Mouse (Mus musculus): Measurements from ENCODE around the gene Mlana. TPM values are rescaled to one million over a fixed set of nuclear protein-coding genes. Genes with fewer than 3 reads are reported as not detected.

Mlana gene
- 1 to 10 TPM in 1 of 2 experiments, under 1 TPM in 1; 0.43 to 1.2 TPM for total RNA-seq (2021)
- long read RNA-seq, experiment 1, result 0 reads
- long read RNA-seq, experiment 2, partial matches to known transcripts, result 1 of 1 reads
- long read RNA-seq, experiment 2, other reads (novel, unspliced or antisense), result 0 of 1 reads

DNA sequence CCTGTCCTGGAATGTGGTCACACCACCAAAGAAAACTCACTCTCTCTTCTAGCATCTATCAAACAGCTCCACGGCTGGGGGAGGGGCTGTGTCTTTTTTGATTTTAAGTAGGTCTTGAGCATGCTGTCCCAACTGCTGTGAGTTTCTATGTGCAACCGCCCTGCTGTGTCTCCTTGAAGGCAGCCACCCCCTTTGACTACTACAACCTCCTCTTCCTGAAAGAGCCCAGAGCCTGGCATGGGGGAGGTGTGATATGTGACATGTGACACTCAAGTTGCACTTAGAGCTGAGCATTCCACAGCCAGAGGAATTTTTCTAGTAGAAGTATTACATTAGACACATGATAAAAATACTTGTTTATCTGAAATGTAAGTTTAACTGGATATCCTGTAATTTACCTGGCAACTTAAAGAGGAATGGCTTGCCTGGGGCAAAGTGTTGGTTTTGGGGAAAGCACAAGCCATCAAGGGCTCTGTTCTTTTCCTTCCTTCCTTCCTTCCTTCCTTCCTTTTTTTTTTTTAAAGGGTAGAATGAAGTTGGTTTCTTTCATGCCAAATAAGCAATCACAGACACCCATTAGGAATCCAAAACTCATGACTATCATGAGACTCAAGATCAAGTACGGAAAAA lies at the start of gene Mlana:
TSS of gene Mlana (plus strand) at position 580 of the 630 bp plus-strand sequence.
- no peak for DNase-seq (ENCODE audit: low spot score in 2 of 2)

- DNase-seq (ENCODE audit: low spot score in 2 of 2), result no peak
These were observed 49.1 kb upstream of the Mlana start for GRCm38 (mm10) chr19:29648550-29648914.

DNA sequence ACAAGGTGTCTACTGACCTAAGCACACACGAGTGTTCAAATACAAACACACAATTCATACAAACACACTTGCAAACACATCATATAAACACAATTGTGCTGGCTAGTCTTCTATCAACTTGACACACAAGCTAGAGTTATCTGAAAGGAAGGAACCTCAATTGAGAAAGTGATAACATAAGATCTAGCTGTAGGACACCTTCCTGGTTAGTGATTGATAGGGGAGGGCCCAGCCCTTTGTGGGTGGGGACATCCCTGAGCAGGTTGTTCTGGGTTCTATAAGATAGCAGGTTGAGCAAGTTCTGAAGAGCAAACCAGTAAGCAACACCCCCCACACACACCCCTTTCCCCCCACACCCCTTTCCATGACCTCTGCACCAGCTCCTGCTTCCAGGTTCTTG lies 47.9 kb upstream of the Mlana start:
- DNase-seq (ENCODE audit: low spot score in 2 of 2), result no peak

- DNase-seq (ENCODE audit: low spot score in 2 of 2), result no peak
These were observed 43.8 kb upstream of the Mlana start for GRCm38 (mm10) chr19:29653768-29654265.

GRCm38 (mm10) chr19:29655148-29655547 lies 42.5 kb upstream of the Mlana start:
- DNase-seq (ENCODE audit: low spot score in 2 of 2), result no peak

DNA sequence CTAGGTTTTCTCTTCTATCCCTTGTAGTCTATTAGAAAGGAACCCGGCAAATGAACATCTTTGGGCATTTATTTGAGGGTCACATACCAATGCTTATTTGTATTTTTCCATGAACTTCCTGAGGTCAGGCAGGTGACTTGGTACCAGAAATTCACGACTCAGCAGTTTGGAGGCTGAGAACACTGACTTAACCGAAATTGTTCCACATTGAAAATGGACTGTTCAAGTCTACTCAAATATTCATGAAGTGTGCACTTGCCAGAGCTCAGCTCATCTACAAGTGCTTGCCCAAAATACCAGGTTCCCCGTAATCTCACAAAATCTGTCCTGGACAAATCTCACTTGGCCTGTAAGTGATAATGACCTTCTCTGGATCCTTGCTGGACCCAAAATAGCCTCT lies 41.6 kb upstream of the Mlana start:
- no peak for DNase-seq (ENCODE audit: low spot score in 2 of 2)

DNA sequence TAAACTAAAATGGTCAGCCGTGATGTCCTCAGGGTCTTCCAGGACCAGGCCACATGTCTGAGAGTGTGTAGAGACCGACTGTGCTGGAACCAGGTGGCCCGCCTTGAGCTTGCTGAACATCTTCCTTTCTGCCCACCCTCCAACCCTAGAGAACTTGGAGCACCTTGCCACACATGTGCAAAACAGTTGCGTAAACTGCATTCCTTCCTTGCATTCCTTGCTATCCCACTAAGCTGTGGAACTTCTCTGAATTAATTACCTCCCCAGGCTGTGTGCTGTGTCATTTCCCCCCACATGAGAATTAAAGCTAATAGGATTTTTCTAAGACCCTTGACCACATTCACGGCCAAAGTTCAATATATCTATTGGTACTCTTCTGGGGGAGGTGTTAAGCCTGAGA lies 41.0 kb upstream of the Mlana start:
- DNase-seq (ENCODE audit: low spot score in 2 of 2), result no peak

DNA sequence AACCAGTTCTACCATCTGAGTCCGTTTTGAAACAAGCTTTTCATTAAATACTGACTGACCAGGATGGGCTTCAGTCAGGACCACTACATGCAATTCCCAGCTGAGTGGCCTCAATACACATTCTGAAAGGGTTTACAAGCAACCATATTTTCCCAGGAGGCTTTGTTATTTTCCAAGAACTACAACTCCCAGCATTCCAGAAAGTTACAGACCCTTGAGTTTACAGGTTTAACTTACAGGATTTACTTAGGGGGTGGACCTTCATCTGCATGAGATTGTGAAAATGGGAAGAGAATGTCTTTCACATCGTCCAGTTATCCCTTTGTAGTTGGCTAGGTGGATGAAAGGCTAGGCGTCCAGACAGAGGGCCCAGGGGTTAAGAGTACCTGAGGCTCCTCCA lies 40.6 kb upstream of the Mlana start:
- DNase-seq (ENCODE audit: low spot score in 2 of 2), result no peak

GRCm38 (mm10) chr19:29657558-29657957 lies 40.1 kb upstream of the Mlana start:
- DNase-seq (ENCODE audit: low spot score in 2 of 2), result no peak

DNA sequence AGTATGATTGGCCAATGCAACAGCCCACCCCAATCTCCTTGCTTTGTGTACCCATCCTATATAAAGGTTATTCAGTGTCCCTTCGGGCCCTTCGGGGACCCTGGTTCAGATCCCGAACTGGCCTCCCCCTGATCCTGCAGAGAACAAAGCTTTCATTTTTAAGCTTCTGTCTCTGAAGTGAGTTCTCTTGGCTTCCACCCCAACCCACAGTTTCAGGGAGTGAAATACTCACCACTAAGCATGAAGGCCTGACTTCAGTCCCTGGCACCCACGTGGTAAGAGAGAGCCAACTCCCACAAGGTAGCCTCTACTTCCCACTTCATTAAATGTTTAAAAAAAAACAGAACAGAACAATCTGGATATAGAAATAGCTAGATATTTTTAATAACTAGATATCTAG lies 38.8 kb upstream of the Mlana start:
- DNase-seq (ENCODE audit: low spot score in 2 of 2), result no peak

- no peak for DNase-seq (ENCODE audit: low spot score in 2 of 2)
These were observed 37.9 kb upstream of the Mlana start for GRCm38 (mm10) chr19:29659705-29660104.

DNA sequence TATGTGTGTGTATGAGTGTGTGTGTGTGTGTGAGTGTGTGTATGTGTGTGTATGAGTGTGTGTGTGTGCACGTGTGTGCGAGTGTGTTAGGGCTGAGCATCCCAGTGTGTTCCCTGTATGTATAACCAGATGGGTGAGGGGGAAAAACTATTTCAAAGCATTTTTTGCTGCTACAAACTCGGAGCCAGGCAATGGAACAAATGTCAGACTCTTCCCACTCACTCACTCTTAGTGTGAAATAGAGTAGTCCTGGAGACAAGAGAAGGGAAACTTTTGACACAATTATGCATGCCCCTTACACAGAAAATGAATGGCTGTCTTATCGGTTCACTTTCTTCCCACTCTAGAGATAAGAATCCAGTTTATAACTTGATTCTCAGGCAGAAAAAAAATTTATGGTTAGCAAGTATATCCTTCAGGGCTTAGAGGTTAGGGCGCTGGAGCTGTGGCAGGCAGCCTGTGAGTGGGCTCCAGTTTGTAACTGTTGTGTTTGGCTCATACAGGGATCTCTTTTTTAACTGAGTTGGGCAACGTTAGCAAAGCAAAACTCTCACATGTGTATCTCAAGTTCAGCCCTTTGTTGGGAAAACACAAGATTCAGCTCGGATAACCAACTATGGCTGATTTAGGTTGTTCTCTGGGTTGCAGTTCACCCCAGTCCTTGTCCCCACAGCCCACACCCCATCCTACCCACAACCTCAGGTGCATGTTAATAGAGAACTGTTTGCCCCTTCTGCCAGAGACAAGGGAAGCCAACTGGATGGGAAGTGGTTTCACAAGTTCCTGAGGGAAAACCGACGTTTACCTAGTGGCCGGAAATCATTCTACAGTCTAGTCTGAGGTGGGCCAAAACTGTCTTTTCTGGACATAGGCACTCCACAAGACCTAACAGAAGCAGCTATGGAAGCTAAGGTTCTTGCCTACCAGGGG lies 36.5 kb upstream of the Mlana start:
- DNase-seq (ENCODE audit: low spot score in 2 of 2), result peak; percentile 26 to 54

DNA sequence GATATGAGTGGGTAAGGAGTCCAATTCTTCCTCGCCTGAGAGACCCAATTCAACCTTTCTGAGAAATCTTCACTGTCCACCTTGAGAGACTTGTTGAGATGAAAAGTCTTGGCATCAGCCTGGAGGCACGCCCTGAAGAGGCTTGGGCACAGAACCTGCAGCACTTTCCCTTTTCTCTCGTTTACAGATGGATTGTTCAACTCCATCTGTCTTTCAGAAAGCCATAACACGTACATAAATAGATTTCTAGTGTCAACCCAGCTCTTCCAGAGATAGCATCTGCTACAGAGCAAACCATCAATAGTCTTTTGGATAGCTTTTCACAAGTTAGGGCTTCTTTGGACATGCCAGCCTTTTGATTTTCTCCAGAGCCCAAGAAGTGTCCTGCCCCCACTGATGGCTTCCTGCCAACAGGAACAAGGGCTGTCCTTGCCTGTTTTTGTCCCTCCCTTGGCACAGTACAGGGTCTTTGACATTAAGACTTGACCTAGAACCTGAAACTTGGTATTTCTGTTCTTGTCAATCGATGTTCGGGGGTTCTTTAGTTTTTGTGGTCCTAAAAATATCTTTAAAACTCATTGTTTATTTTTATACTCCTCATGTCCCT lies 35.5 kb upstream of the Mlana start:
- DNase-seq (ENCODE audit: low spot score in 2 of 2), result peak; percentile 29 to 53

- no peak for DNase-seq (ENCODE audit: low spot score in 2 of 2)
These were observed 33.8 kb upstream of the Mlana start for GRCm38 (mm10) chr19:29663780-29664179.

DNA sequence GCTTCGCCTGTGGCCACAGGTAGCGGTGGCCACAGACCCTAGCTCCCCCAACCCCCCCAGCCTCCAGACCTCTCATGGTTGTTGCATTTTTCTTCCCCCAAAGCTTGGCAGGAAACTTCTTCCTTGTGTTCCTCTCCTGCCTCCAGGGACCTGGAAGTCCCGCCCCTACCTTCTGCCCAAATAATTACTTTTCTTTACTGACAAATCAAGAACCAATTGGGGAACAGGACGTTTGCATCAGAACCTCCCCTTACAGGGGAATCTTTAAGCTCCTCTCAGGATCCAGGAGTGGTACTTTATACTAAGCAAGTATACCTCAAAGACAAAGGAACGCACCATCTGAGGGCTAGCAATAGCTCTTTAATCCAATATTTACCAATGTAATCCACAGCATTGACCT lies 32.7 kb upstream of the Mlana start:
- no peak for DNase-seq (ENCODE audit: low spot score in 2 of 2)

DNA sequence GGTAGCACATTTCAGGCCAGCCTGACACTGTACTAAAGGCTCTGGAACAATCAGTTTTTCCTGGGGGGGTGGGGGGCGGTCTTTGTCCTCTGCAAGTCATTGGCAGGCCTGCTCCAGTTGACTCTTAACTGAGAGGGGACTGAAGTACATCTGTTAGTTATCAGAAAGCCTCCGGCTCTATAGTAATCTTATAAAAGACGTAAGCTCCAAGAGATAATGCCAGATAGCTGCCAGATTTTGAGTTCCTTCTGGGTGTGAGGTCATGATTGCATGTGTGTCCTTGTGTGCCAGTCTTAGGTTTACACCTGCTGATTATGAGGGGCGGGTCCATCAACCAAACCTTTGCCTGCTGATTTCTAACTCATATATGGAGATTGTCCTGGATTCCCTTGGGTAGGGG lies 31.5 kb upstream of the Mlana start:
- no peak for DNase-seq (ENCODE audit: low spot score in 2 of 2)

- DNase-seq (ENCODE audit: low spot score in 2 of 2), result no peak
These were observed 30.5 kb upstream of the Mlana start for GRCm38 (mm10) chr19:29666965-29667594.

DNA sequence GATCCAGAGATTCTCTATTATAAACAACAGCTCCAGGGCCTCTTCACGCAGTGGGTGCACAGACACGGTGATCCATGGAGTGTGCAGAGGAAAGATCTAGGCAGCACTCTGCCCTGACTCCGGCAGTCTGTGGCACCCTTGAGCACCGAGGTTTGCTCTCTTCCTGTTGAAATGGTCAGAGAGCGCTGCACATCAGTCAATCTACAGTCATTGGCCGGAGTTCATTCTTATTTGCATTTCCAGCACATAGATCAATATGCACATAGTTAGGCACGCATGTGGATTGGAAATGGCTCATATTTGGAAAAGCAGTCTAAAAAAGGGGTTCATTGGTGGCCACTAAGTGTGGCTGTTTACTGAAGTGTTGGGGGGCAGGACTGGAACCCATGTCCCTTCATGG lies 29.5 kb upstream of the Mlana start:
- DNase-seq (ENCODE audit: low spot score in 2 of 2), result no peak

- no peak for DNase-seq (ENCODE audit: low spot score in 2 of 2)
These were observed 27.4 kb upstream of the Mlana start for GRCm38 (mm10) chr19:29670247-29670646.

DNA sequence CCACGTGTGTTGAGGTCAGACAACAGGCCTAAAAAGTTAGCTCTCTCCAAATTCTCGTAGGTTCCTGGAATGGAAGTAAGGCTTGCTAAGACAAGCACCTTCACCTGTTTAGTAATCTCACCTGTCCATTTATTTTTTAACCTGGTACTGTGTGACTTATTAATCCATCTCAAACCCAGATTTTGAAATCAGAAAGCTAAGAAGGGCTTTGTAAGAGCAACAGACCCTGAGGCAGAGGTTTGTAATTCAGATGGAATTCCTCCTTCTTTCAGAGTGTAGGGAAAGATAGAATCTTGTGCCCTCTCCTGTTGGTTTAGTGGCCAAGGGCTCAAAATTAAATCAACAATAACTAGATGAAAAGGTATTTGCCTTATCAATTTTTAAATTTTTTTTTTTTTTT lies 26.5 kb upstream of the Mlana start:
- no peak for DNase-seq (ENCODE audit: low spot score in 2 of 2)

DNA sequence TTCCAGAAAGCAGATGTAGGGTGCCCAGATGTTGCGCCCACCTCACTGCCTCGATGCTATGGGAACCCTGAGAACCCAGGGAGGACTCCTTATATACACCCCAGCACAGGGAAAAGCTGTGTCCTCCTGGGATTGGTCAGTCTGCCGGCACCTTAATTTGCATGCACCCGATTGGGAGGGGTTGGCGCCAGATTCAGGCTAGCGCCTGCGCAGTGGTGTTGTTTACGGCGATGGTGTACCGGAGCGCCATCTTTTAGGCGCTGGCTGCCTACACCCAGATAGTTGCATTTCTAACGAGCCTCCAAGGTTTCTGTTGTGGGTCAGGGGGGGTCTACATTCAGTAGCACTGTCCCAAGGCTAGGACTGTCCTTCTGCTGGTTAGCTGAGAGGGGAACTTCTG lies 25.0 kb upstream of the Mlana start:
- DNase-seq (ENCODE audit: low spot score in 2 of 2), result no peak

Measured in layer of hippocampus, postnatal 14 days (tissue).